Mouse (Mus musculus) heart, embryonic 14.5 days (tissue): ENCODE measurements around the gene Psmd3. TPM values are rescaled to one million over a fixed set of nuclear protein-coding genes. Genes with fewer than 3 reads are reported as not detected.
"Not testable (repeated sequence)": the region's sequence is repeated elsewhere in the genome, so short reads cannot be mapped to it uniquely, and the experiment has no call there.

Experiments
- ATAC-seq: fragments of 200-750 bp; cut with Nextera tagmentation; 2 replicates; pipeline ENCODE4 v1.8.0; 2017; ENCODE audit warnings: low read depth, moderate TSS enrichment; ENCODE audit not compliant: insufficient number of reproducible peaks, insufficient read depth, low FRiP score
- H3K27ac ChIP-seq, 2 experiments: fragments of 200-500 bp in 1 of 2; fragments of 300-500 bp in 1 of 2; sonication (generic) in 1 of 2; replicated peaks in 1 of 2; 2 replicates each; pipeline ENCODE4 v1.5.1; 2012 to 2014; ENCODE audit warnings: low read depth in 2 of 2, low read length in 2 of 2, control low read depth in 1 of 2, mild to moderate bottlenecking in 1 of 2, mixed read lengths in 1 of 2; ENCODE audit not compliant: control insufficient read depth in 1 of 2, insufficient read depth in 1 of 2
- H3K27me3 ChIP-seq: fragments of 300-500 bp; sonication (generic); 2 replicates; pipeline ENCODE4 v1.6.1; 2014; ENCODE audit warnings: mild to moderate bottlenecking, low read length, control low read depth; ENCODE audit not compliant: control insufficient read depth, insufficient read depth
- H3K36me3 ChIP-seq: fragments of 300-500 bp; sonication (generic); 2 replicates; pipeline ENCODE4 v1.6.1; 2014; ENCODE audit warnings: mild to moderate bottlenecking, control low read depth, low read length, mixed read lengths; ENCODE audit not compliant: control insufficient read depth, insufficient read depth
- H3K4me1 ChIP-seq, 2 experiments: fragments of 200-500 bp in 1 of 2; fragments of 300-500 bp in 1 of 2; sonication (generic) in 1 of 2; 2 replicates each; pipeline ENCODE4 v1.6.1; 2012 to 2014; ENCODE audit warnings: low read length in 2 of 2, control low read depth in 1 of 2, mixed read lengths in 1 of 2; ENCODE audit not compliant: control insufficient read depth in 2 of 2, insufficient read depth in 2 of 2
- H3K4me2 ChIP-seq: fragments of 300-500 bp; sonication (generic); 2 replicates; pipeline ENCODE4 v1.6.1; 2014; ENCODE audit warnings: mild to moderate bottlenecking, low read length
- H3K4me3 ChIP-seq, 2 experiments: fragments of 200-500 bp in 1 of 2; fragments of 300-500 bp in 1 of 2; sonication (generic) in 1 of 2; 2 replicates each; pipeline ENCODE4 v1.5.1; 2012 to 2014; ENCODE audit warnings: low read length in 2 of 2, mild to moderate bottlenecking in 2 of 2, control low read depth in 1 of 2, low read depth in 1 of 2, moderate library complexity in 1 of 2; ENCODE audit not compliant: control insufficient read depth in 1 of 2, insufficient read depth in 1 of 2
- H3K9ac ChIP-seq: fragments of 300-500 bp; sonication (generic); 2 replicates; pipeline ENCODE4 v1.6.1; 2014; ENCODE audit warnings: mild to moderate bottlenecking, low read length
- H3K9me3 ChIP-seq: fragments of 300-500 bp; sonication (generic); 2 replicates; pipeline ENCODE4 v1.6.1; 2016; ENCODE audit warnings: low read length, control low read depth; ENCODE audit not compliant: control insufficient read depth
- WGBS: fragments of 180-500 bp; shearing (Covaris S2); extraction: QIAGEN DNeasy Blood & Tissue Kit; methylation state at CpG from one replicate; pipeline ENCODE4 v1.1.7; 2014; 5-methylcytosine and 5-hydroxymethylcytosine counted together
- polyA plus RNA-seq: library from polyadenylated mRNA; unstranded; fragments of >200 nt; fragmentation: Nextera tagmentation; extraction: Ambion mirVana; gene quantifications from 2 replicates; pipeline ENCODE4 v1.2.1, GENCODE M21; 2014

Gene Psmd3
- polyA plus RNA-seq, 1 experiment from 2014 or later = 120 TPM

DNA sequence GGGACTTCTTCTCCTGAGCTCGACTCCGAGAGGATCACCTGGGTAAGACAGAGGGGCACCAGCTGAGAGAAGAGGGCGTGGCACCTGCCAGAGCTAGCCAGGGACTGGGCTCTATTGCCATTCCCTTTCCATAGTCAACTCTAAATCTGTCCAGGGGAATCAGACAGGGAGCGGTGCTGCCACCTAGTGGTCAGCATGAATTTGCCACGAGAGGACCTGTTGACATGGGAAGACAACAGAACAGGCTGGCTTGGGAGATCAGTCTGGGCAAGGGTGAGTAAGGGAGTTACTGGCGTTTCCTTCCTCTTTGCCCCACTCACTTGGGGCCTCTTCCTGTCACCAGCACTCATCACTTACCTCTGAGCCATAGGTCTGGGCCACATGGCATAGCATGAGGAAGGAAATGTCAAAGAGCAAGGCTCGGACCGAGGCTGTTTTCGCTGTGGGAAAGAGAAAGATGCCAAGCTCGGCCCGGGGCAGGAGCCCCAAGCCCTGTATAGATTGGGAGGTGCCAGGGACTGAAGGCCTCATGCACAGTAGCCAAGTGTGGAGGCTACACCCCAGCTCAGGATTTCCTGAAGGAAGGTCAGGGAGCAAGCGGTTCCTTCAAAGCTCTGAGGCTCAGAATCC is 28.2 kb downstream of the Psmd3 start:
- Histone ChIP-seq H3K27ac (peak overlapping the region; percentile 4 to 70; a peak in 2 of 4 replicates), H3K4me2 (no peak overlapping the region), H3K4me3 (no peak overlapping the region), H3K27me3 (no peaks in the 10 kb centered on the region), H3K4me1 (peaks cover 21 to 36% of the 10 kb centered on the region in 2 experiments; a peak in 3 of 4 replicates), H3K9ac (0 out of 2 replicates have a peak overlapping the region, but pooled peaks have one; percentile 21), H3K9me3 (no peaks in the 10 kb centered on the region), H3K36me3 (peaks cover 92% of the 10 kb centered on the region)
- ATAC-seq = 0 out of 2 replicates have a peak, but pooled peaks have one; percentile 27
- 42% methylated on average over 12 of the region's 12 CpGs for WGBS

DNA sequence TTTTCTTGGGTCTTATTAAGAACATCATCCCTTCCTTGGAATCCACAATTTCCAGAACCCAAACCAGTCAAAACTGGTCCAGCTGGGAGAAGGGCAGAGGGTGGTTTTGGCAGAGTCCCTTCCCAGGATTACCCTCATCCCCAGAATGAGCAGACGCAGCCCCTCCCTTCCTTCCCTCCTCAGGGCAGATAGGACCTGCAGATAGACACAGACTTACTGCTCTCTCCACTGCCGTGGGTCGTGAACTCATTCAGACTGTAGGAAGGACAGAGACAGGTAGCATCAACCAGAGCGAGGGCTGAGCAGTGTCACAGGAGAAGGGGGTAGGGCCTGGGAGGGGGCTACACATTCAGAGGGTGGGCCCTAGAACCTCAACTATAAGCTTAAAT is 28.7 kb downstream of the Psmd3 start:
- no peaks in the 10 kb centered on the region for H3K27me3 ChIP-seq
- no peaks in the 10 kb centered on the region for H3K9me3 ChIP-seq
- H3K4me3 ChIP-seq = no peak overlapping the region
- H3K27ac ChIP-seq = peak overlapping the region in 1 of 2 experiments; percentile 70; a peak in 2 of 4 replicates
- 66% methylated on average over 4 of the region's 4 CpGs for WGBS
- no peak for ATAC-seq
- peaks cover 21 to 36% of the 10 kb centered on the region in 2 experiments; a peak in 3 of 4 replicates for H3K4me1 ChIP-seq
- 0 out of 2 replicates have a peak overlapping the region, but pooled peaks have one; percentile 21 for H3K9ac ChIP-seq
- H3K4me2 ChIP-seq = no peak overlapping the region
- H3K36me3 ChIP-seq = peaks cover 92% of the 10 kb centered on the region

DNA sequence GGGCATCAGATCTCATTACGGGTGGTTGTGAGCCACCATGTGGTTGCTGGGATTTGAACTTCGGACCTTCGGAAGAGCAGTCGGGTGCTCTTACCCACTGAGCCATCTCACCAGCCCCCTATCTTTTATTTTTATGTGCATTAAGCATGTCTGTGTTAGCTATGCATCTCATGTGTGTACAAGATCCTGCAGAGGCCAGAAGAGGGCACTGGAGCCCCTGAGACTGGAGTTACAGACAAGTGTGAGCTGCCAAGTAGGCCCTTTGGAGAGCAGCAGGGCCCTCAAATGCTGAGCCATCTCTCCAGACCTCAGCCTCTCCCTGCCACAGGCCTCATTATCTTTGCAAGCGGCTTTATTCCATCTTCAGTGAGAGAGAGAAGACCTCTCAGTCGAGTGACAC is 29.7 kb downstream of the Psmd3 start:
- not testable (repeated sequence) for H3K9ac ChIP-seq, H3K27ac ChIP-seq, H3K4me3 ChIP-seq, ATAC-seq, H3K4me2 ChIP-seq, H3K9me3 ChIP-seq, H3K27me3 ChIP-seq
- 83% methylated on average over 5 of the region's 6 CpGs for WGBS
- Histone ChIP-seq H3K4me1 (peaks cover 21 to 36% of the 10 kb centered on the region in 2 experiments; a peak in 3 of 4 replicates), H3K36me3 (peaks cover 91% of the 10 kb centered on the region)

DNA sequence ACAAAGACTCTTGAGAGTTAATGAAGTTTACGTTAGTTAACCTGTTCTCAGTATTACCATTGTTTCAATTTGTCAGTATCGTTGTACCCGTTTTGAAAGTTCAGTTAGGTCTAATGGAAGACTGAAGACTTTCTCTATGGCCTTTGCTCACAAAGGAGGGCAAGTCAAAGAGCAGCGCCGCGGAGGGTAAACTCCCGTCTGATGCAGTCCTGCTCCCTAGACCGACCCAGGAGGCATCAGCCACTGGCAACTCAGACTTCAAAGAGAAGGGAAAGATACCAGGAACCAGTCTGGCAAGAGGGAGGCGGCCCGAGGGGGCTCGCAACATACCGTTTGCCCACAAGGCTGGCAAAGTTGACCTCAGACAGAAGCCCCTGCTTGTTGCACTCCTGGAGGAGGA is 31.3 kb downstream of the Psmd3 start:
- no peaks in the 10 kb centered on the region for H3K9me3 ChIP-seq
- no peak overlapping the region for H3K9ac ChIP-seq
- no peaks in the 10 kb centered on the region for H3K27me3 ChIP-seq
- no peak overlapping the region for H3K4me2 ChIP-seq
- 91% methylated on average over 12 of the region's 12 CpGs for WGBS
- H3K27ac ChIP-seq = no peak overlapping the region
- H3K4me3 ChIP-seq = no peak overlapping the region
- H3K36me3 ChIP-seq = peaks cover 82% of the 10 kb centered on the region
- no peak for ATAC-seq
- H3K4me1 ChIP-seq = peaks cover 13 to 22% of the 10 kb centered on the region in 2 experiments; a peak in 3 of 4 replicates

DNA sequence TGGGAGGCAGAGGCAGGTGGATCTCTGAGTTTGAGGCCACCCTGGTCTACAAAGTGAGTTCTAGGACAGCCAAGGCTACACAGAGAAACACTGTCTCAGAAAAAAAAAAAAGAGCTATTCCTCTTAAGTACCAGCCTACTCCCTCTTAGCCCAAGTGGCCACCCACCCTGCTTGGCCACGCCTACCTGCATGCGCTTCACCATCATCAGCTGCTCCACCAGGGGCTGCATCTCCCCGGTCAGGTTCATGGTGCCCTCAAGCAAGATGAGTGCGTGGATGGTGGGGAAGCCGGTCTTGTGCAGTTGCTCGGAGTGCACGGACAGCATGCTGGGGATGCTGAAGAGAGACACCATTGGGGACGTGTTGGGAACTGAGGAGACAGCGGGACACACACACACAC is 33.6 kb downstream of the Psmd3 start:
- peaks cover 0 to 4% of the 10 kb centered on the region in 2 experiments; a peak in 2 of 4 replicates for H3K4me1 ChIP-seq
- H3K36me3 ChIP-seq = peaks cover 64% of the 10 kb centered on the region
- H3K4me2 ChIP-seq = no peak overlapping the region
- H3K27ac ChIP-seq = no peak overlapping the region
- WGBS = 91% methylated on average over 9 of the region's 9 CpGs
- no peak overlapping the region for H3K4me3 ChIP-seq
- no peak for ATAC-seq
- no peaks in the 10 kb centered on the region for H3K27me3 ChIP-seq
- H3K9ac ChIP-seq = no peak overlapping the region
- H3K9me3 ChIP-seq = no peaks in the 10 kb centered on the region

DNA sequence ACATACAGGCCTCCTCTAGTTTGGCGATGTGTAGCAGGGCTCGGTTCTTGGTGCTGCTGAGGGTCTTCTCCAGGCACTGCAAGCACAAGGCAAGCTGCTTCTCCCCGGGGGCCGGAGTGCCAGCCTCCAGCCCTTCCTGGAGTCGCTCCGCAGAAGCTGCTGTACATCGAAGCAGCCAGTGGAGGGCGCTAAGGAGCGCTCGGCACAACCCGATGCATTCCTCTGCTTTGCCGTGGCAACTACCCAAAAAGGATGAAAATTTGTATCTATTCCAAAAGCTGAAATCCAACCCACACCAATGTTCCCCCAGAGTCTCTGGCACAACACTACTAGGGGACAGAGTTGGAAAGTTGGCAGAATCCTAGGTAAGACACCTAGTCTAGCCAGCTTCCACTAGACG is 35.5 kb downstream of the Psmd3 start:
- H3K36me3 ChIP-seq = peaks cover 48% of the 10 kb centered on the region
- 16% methylated on average over 13 of the region's 13 CpGs for WGBS
- no peak overlapping the region for H3K9ac ChIP-seq
- H3K4me2 ChIP-seq = no peak overlapping the region
- no peaks in the 10 kb centered on the region for H3K27me3 ChIP-seq
- ATAC-seq = no peak
- no peak overlapping the region for H3K4me3 ChIP-seq
- peaks cover 7 to 15% of the 10 kb centered on the region in 2 experiments; a peak in 3 of 4 replicates for H3K4me1 ChIP-seq
- H3K9me3 ChIP-seq = no peaks in the 10 kb centered on the region
- no peak overlapping the region for H3K27ac ChIP-seq

DNA sequence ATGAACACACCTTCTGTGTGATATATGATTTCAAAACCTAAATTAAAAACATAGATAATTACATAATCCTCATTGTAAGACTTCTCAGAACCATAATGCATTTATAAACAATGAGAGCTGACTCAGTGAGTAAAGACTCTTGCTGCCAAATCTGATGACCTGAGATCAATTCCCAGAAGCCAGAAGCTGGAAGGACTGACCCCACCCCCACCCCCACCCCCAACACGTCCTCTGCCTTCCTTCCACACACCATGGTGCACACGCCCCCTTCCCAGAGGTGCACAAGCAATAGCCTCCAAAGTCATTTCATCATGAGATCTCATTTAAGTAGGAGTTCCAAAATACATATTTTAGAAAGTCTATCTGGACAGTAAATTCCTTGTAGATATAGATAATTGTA is 38.4 kb downstream of the Psmd3 start:
- Histone ChIP-seq H3K9ac (no peak overlapping the region), H3K27ac (peak overlapping the region in 1 of 2 experiments; percentile 90; a peak in 2 of 4 replicates), H3K27me3 (no peaks in the 10 kb centered on the region), H3K4me3 (no peak overlapping the region), H3K9me3 (no peaks in the 10 kb centered on the region), H3K4me1 (peaks cover 7 to 15% of the 10 kb centered on the region in 2 experiments; a peak in 3 of 4 replicates), H3K36me3 (peaks cover 42% of the 10 kb centered on the region), H3K4me2 (no peak overlapping the region)
- ATAC-seq = no peak
- 64% methylated on average over 2 of the region's 2 CpGs for WGBS
